In the genomic region with DNA sequence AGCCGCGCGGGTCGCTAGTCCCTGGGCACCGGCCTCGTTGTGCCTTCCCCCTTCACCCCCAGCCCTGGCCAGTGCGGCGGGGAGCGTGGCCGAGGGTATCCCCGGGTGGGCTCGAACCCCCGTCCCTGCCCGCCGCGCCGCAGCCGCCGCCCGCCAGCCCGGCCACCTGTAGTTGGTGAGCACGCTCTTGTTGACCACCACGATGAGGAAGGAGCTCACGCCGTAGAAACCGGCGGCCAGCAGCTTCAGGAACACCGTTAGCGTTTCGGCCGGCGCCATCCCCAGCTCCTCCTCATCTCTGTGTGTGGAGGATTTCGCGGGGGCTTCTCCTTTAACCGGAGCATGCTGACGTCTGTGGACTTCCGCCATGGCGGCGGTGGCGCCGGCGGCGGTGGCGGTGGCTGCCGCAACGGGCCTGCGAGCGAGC, we compare ENCODE assay signal across 8 mouse cellular contexts. TPM values are rescaled to one million over a fixed set of nuclear protein-coding genes. Genes with fewer than 3 reads are reported as not detected.
DNase-seq lines count a peak whose midpoint lies in the region; ATAC-seq and TF ChIP-seq lines count a peak whose summit lies in the region.

No protein-coding gene starts in this region.

- H3K79me2 ChIP-seq in myocyte (ENCODE audit: control insufficient read depth, insufficient read depth): peaks cover 14% of the 10 kb centered on the region

- peak overlapping the region; percentile 62 for H3ac ChIP-seq in myocyte (ENCODE audit: control insufficient read depth, insufficient read length)

- H3K36me3 ChIP-seq in heart, embryonic 10.5 days: peaks cover 8% of the 10 kb centered on the region; the same call in 1 of the 2 replicates
- peaks cover 18% of the 10 kb centered on the region for H3K36me3 ChIP-seq in kidney, embryonic 15.5 days
- H3K36me3 ChIP-seq in liver, embryonic 11.5 days (ENCODE audit: control insufficient read depth, insufficient read depth, low read length): no peaks in the 10 kb centered on the region; the same call in 1 of the 2 replicates
- no peaks in the 10 kb centered on the region for H3K36me3 ChIP-seq in myocyte (ENCODE audit: control insufficient read depth, insufficient read depth)

- peak; percentile 63 for TF ChIP-seq POLR2A in embryonic fibroblast, embryonic 13.5 days (IDR thresholded peaks at IDR 0.05; ENCODE audit: low read depth, low read length)
- TF ChIP-seq POLR2A in myocyte (IDR thresholded peaks at IDR 0.05; ENCODE audit: insufficient read length, low read depth): peak; percentile 69

- H3K4me1 ChIP-seq in embryonic fibroblast, embryonic 13.5 days (ENCODE audit: control insufficient read depth, insufficient read depth, low read length): no peaks in the 10 kb centered on the region
- H3K4me1 ChIP-seq in heart, embryonic 10.5 days: peaks cover 8% of the 10 kb centered on the region; the same call in 1 of the 2 replicates
- H3K4me1 ChIP-seq in kidney, embryonic 15.5 days: peaks cover 29% of the 10 kb centered on the region
- 0 out of 2 replicates have a peak, but pooled peaks cover 4% of the 10 kb centered on the region for H3K4me1 ChIP-seq in liver, embryonic 11.5 days (replicated peaks; ENCODE audit: control insufficient read depth, insufficient read depth, low read length)

- ATAC-seq in kidney, embryonic 15.5 days (replicated peaks; ENCODE audit: low FRiP score): peak; percentile 84; the same call in 1 of the 2 replicates
- peak; percentile 64 for ATAC-seq in liver, embryonic 11.5 days (replicated peaks; ENCODE audit: low FRiP score)

- peak overlapping the region; percentile 69 for H3K4me3 ChIP-seq in embryonic fibroblast, embryonic 13.5 days (ENCODE audit: insufficient read depth, low read length)
- H3K4me3 ChIP-seq in heart, embryonic 10.5 days: peak overlapping the region; percentile 90
- peak overlapping the region; percentile 92 for H3K4me3 ChIP-seq in kidney, embryonic 15.5 days (replicated peaks)
- peak overlapping the region; percentile 92 for H3K4me3 ChIP-seq in liver, embryonic 11.5 days (ENCODE audit: low read depth, low read length)
- H3K4me3 ChIP-seq in myocyte: peak overlapping the region; percentile 62

- H3K9ac ChIP-seq in kidney, embryonic 15.5 days: peak overlapping the region; percentile 95
- peak overlapping the region; percentile 99 for H3K9ac ChIP-seq in liver, embryonic 11.5 days (ENCODE audit: low read depth, low read length)

- 2% methylated on average over 48 of the region's 48 CpGs for WGBS in heart, embryonic 10.5 days
- 0% methylated on average over 43 of the region's 48 CpGs for WGBS in kidney, embryonic 15.5 days
- under 1% methylated on average over 48 of the region's 48 CpGs for WGBS in liver, embryonic 11.5 days

- H3K27ac ChIP-seq in embryonic fibroblast, embryonic 13.5 days (ENCODE audit: insufficient read depth, low read length): peak overlapping the region; percentile 66
- peak overlapping the region; percentile 99 for H3K27ac ChIP-seq in heart, embryonic 10.5 days
- H3K27ac ChIP-seq in kidney, embryonic 15.5 days: peak overlapping the region; percentile 98
- H3K27ac ChIP-seq in liver, embryonic 11.5 days (ENCODE audit: low read depth, low read length): peak overlapping the region; percentile 96

- DNase-seq in 3134 (ENCODE audit: extremely low read depth, insufficient read length, low spot score): peak; percentile 71
- DNase-seq in adrenal gland, postnatal 14 days: peak; percentile 82
- DNase-seq in heart, embryonic 10.5 days (ENCODE audit: low spot score): peak; percentile 85
- peak; percentile 79 for DNase-seq in liver, embryonic 11.5 days (ENCODE audit: low spot score)
- DNase-seq in spleen, postnatal 36 days (ENCODE audit: low spot score in 2 of 2): peak; percentile 69 to 70

- peak overlapping the region; percentile 67 for H3K4me2 ChIP-seq in kidney, embryonic 15.5 days
- H3K4me2 ChIP-seq in liver, embryonic 11.5 days: peak overlapping the region; percentile 85
- no peak overlapping the region for H3K4me2 ChIP-seq in myocyte (ENCODE audit: low read depth)

- H3K27me3 ChIP-seq in heart, embryonic 10.5 days (ENCODE audit: insufficient read depth, poor library complexity, severe bottlenecking): no peaks in the 10 kb centered on the region
- H3K27me3 ChIP-seq in kidney, embryonic 15.5 days: no peaks in the 10 kb centered on the region
- no peaks in the 10 kb centered on the region for H3K27me3 ChIP-seq in liver, embryonic 11.5 days (replicated peaks; ENCODE audit: control insufficient read depth, insufficient read depth, low read length)
- H3K27me3 ChIP-seq in myocyte (ENCODE audit: control insufficient read depth, insufficient read depth, insufficient read length): no peaks in the 10 kb centered on the region

- no peak for TF ChIP-seq CTCF in embryonic fibroblast, embryonic 13.5 days (IDR thresholded peaks at IDR 0.05; ENCODE audit: borderline replicate concordance, insufficient read depth, low read length)

- no peaks in the 10 kb centered on the region for H3K9me3 ChIP-seq in heart, embryonic 10.5 days
- no peaks in the 10 kb centered on the region for H3K9me3 ChIP-seq in kidney, embryonic 15.5 days (replicated peaks)
- H3K9me3 ChIP-seq in liver, embryonic 11.5 days (ENCODE audit: control insufficient read depth, low read length): no peaks in the 10 kb centered on the region

TF ChIP-seq in myocyte, 11 proteins besides CTCF, POLR2A, EP300 and RAD21:
- no peak for TF ChIP-seq TCF12 (IDR thresholded peaks at IDR 0.05; ENCODE audit: insufficient read depth, poor library complexity, severe bottlenecking)
- TF ChIP-seq MYOG (IDR thresholded peaks at IDR 0.05; ENCODE audit: control insufficient read depth in 1 of 3, insufficient read depth in 1 of 3, insufficient read length in 2 of 3, low read depth in 2 of 3): peak in 1 of 3 experiments; percentile 25
- no peak for TF ChIP-seq REST (IDR thresholded peaks at IDR 0.05; ENCODE audit: insufficient read depth, insufficient read length)
- no peak for TF ChIP-seq USF1 (IDR thresholded peaks at IDR 0.05; ENCODE audit: low read depth)
- TF ChIP-seq POLR2AphosphoS2 (IDR thresholded peaks at IDR 0.05; ENCODE audit: insufficient read length, low read depth): peak; percentile 41
- TF ChIP-seq TCF3 (IDR thresholded peaks at IDR 0.05; ENCODE audit: insufficient read length, low read depth): no peak

RNA-seq across cellular contexts. Expression of a gene that starts 0.5 kb away (rescaled TPM):
- total RNA-seq in adrenal gland, postnatal 14 days (2021): 13.1 and 17.0 TPM in 2 replicates
- 14.0 and 20.6 TPM in 2 replicates for polyA plus RNA-seq in embryonic fibroblast, embryonic 13.5 days (2011; ENCODE audit: insufficient read length, low read depth, missing spikeins)
- polyA plus RNA-seq in heart, embryonic 10.5 days (2016; fragmentation: Nextera tagmentation; extraction: Ambion mirVana): 7.5 and 9.3 TPM in 2 replicates
- polyA plus RNA-seq in kidney, embryonic 15.5 days (2015; fragmentation: Nextera tagmentation; extraction: Ambion mirVana): 7.7 and 9.4 TPM in 2 replicates
- polyA plus RNA-seq in liver, embryonic 11.5 days (2014; fragmentation: Nextera tagmentation; extraction: Ambion mirVana): 15.4 and 16.8 TPM in 2 replicates
- polyA plus RNA-seq in myocyte (2012; fragmentation: generic; extraction: Trizol): 4.2 TPM

Comparison
In these comparisons a context has a peak if more than half of its experiments do, and no peak if none do; other contexts are left out.
1. Peak in every context shown above with its lines: DNase-seq, ATAC-seq, H3K4me3 ChIP-seq and H3K27ac ChIP-seq.